Mouse (Mus musculus) neural tube, embryonic 13.5 days (tissue): Measurements from ENCODE around the gene Xirp2. TPM values are rescaled to one million over a fixed set of nuclear protein-coding genes. Genes with fewer than 3 reads are reported as not detected.
"Not testable (repeated sequence)": the region's sequence is repeated elsewhere in the genome, so short reads cannot be mapped to it uniquely, and the experiment has no call there.

ENCODE experiments used
- ATAC-seq: fragments of 200-750 bp; cut with Nextera tagmentation; 2 replicates; pipeline ENCODE4 v1.8.0; 2017; ENCODE audit warnings: low read depth, mild to moderate bottlenecking, moderate TSS enrichment, moderate library complexity
- H3K27ac ChIP-seq: fragments of 300-500 bp; sonication (generic); replicated peaks from 2 replicates; pipeline ENCODE4 v1.5.1; 2015; ENCODE audit warnings: moderate library complexity, mild to moderate bottlenecking, inconsistent platforms
- H3K27me3 ChIP-seq: fragments of 300-500 bp; sonication (generic); 2 replicates; pipeline ENCODE4 v1.6.1; 2015; ENCODE audit warnings: mild to moderate bottlenecking, inconsistent platforms
- H3K36me3 ChIP-seq: fragments of 300-500 bp; sonication (generic); 2 replicates; pipeline ENCODE4 v1.6.1; 2015; ENCODE audit warnings: mild to moderate bottlenecking, inconsistent platforms
- H3K4me1 ChIP-seq: fragments of 300-500 bp; sonication (generic); replicated peaks from 2 replicates; pipeline ENCODE4 v1.6.1; 2015; ENCODE audit warnings: inconsistent platforms
- H3K4me2 ChIP-seq: fragments of 300-500 bp; sonication (generic); 2 replicates; pipeline ENCODE4 v1.6.1; 2015; ENCODE audit warnings: inconsistent platforms, mild to moderate bottlenecking, moderate library complexity
- H3K4me3 ChIP-seq: fragments of 300-500 bp; sonication (generic); 2 replicates; pipeline ENCODE4 v1.5.1; 2015; ENCODE audit warnings: mild to moderate bottlenecking, inconsistent platforms
- H3K9ac ChIP-seq: fragments of 300-500 bp; sonication (generic); 2 replicates; pipeline ENCODE4 v1.6.1; 2015; ENCODE audit warnings: moderate library complexity, mild to moderate bottlenecking, inconsistent platforms
- H3K9me3 ChIP-seq: fragments of 300-500 bp; sonication (generic); 2 replicates; pipeline ENCODE4 v1.6.1; 2016; ENCODE audit warnings: inconsistent platforms
- WGBS: fragments of 180-500 bp; shearing (Covaris S2); methylation state at CpG from one replicate; pipeline ENCODE4 v1.1.7; 2015; 5-methylcytosine and 5-hydroxymethylcytosine counted together
- polyA plus RNA-seq: library from polyadenylated mRNA; unstranded; fragments of >200 nt; fragmentation: Nextera tagmentation; extraction: Ambion mirVana; gene quantifications from 2 replicates; pipeline ENCODE4 v1.2.1, GENCODE M21; 2015

Gene Xirp2
- polyA plus RNA-seq = not detected in 2 replicates

- no peaks in the 10 kb centered on the region for H3K9me3 ChIP-seq
- H3K27me3 ChIP-seq = no peaks in the 10 kb centered on the region
- H3K9ac ChIP-seq = no peak within 1 kb of the TSS
- no peak within 1 kb of the TSS for H3K4me3 ChIP-seq
- WGBS = 79% methylated on average over 3 of the region's 3 CpGs
- no peak for ATAC-seq
- no peaks in the 10 kb centered on the region for H3K36me3 ChIP-seq
- no peak within 1 kb of the TSS for H3K27ac ChIP-seq
- no peak within 1 kb of the TSS for H3K4me2 ChIP-seq
- H3K4me1 ChIP-seq = no peaks in the 10 kb centered on the region
These were observed at the start of gene Xirp2 for GRCm38 (mm10) chr2:67445780-67446179. Xirp2 (plus strand) TSS chr2:67446002.

DNA sequence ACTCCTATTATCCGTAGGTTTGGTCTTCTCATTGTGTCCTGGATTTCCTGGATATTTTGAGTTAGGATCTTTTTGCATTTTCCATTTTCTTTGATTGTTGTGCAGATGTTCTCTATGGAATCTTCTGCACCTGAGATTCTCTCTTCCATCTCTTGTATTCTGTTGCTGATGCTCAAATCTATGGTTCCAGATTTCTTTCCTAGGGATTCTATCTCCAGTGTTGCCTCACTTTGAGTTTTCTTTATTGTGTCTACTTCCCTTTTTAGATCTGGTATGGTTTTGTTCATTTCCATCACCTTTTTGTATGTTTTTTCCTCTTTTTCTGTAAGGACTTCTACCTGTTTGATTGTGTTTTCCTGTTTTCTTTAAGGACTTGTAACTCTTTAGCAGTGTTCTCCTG, 32.4 kb upstream of the Xirp2 start, which contains the start of gene Gm21830:
TSS of gene Gm21830 (plus strand) at position 301 of the 400 bp plus-strand sequence.
- H3K4me1 ChIP-seq, H3K4me2 ChIP-seq, H3K4me3 ChIP-seq, H3K27me3 ChIP-seq, H3K9ac ChIP-seq, ATAC-seq, H3K36me3 ChIP-seq, H3K9me3 ChIP-seq, H3K27ac ChIP-seq: not testable (repeated sequence)
- WGBS = no CpG with 5 or more reads among the region's 1 CpGs

GRCm38 (mm10) chr2:67420853-67421252, 24.9 kb upstream of the Xirp2 start:
- H3K9ac ChIP-seq = no peak overlapping the region
- ATAC-seq = no peak
- H3K4me1 ChIP-seq = no peaks in the 10 kb centered on the region
- no peak overlapping the region for H3K27ac ChIP-seq
- no peaks in the 10 kb centered on the region for H3K9me3 ChIP-seq
- no peaks in the 10 kb centered on the region for H3K27me3 ChIP-seq
- H3K4me3 ChIP-seq = no peak overlapping the region
- H3K36me3 ChIP-seq = no peaks in the 10 kb centered on the region
- no peak overlapping the region for H3K4me2 ChIP-seq

DNA sequence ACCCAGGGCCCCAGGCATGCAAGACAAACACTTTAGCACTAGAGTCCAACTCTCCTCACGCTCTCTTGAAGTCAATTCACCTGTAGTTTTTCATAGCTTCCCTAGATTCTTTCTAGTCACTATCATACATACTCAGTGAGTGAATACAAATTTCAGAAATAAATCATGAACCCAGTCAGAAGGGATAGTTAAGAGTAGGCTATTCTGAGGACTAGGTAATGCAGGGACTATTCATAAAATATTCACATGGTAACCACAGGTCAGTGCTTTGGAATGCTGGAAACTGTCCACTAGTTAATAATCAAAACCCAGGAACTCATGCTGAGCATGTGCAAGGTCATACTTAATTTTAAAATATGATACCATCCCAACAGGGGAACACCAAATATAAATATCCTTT, 23.0 kb upstream of the Xirp2 start:
- 95% methylated on average over 1 of the region's 1 CpGs for WGBS
- Histone ChIP-seq H3K27me3 (no peaks in the 10 kb centered on the region), H3K27ac (no peak overlapping the region), H3K9me3 (no peaks in the 10 kb centered on the region), H3K36me3 (no peaks in the 10 kb centered on the region), H3K4me2 (no peak overlapping the region), H3K4me1 (no peaks in the 10 kb centered on the region), H3K9ac (no peak overlapping the region), H3K4me3 (no peak overlapping the region)
- ATAC-seq = no peak

GRCm38 (mm10) chr2:67433081-67433480, 12.7 kb upstream of the Xirp2 start, which contains the start of gene Gm26727:
Gm26727 (minus strand) TSS chr2:67433181.
- H3K4me1 ChIP-seq = no peaks in the 10 kb centered on the region
- WGBS = 70% methylated on average over 2 of the region's 2 CpGs
- H3K4me2 ChIP-seq = no peak within 1 kb of the TSS
- no peak within 1 kb of the TSS for H3K4me3 ChIP-seq
- H3K9ac ChIP-seq = no peak within 1 kb of the TSS
- H3K27ac ChIP-seq = no peak within 1 kb of the TSS
- H3K36me3 ChIP-seq = no peaks in the 10 kb centered on the region
- no peak for ATAC-seq
- no peaks in the 10 kb centered on the region for H3K27me3 ChIP-seq
- no peaks in the 10 kb centered on the region for H3K9me3 ChIP-seq

GRCm38 (mm10) chr2:67438309-67438708, 7.5 kb upstream of the Xirp2 start:
- no peak overlapping the region for H3K4me3 ChIP-seq
- H3K4me1 ChIP-seq = no peaks in the 10 kb centered on the region
- no peaks in the 10 kb centered on the region for H3K27me3 ChIP-seq
- no peak for ATAC-seq
- no peak overlapping the region for H3K9ac ChIP-seq
- no peak overlapping the region for H3K27ac ChIP-seq
- no peak overlapping the region for H3K4me2 ChIP-seq
- no peaks in the 10 kb centered on the region for H3K9me3 ChIP-seq
- WGBS = 87% methylated on average over 8 of the region's 8 CpGs
- H3K36me3 ChIP-seq = no peaks in the 10 kb centered on the region

GRCm38 (mm10) chr2:67446772-67447171, 970 bp downstream of the Xirp2 start:
- no peak overlapping the region for H3K4me2 ChIP-seq
- no peak overlapping the region for H3K27ac ChIP-seq
- WGBS = 84% methylated on average over 1 of the region's 1 CpGs
- no peaks in the 10 kb centered on the region for H3K9me3 ChIP-seq
- H3K36me3 ChIP-seq = no peaks in the 10 kb centered on the region
- H3K4me3 ChIP-seq = no peak overlapping the region
- no peak overlapping the region for H3K9ac ChIP-seq
- ATAC-seq = no peak
- no peaks in the 10 kb centered on the region for H3K4me1 ChIP-seq
- H3K27me3 ChIP-seq = no peaks in the 10 kb centered on the region

DNA sequence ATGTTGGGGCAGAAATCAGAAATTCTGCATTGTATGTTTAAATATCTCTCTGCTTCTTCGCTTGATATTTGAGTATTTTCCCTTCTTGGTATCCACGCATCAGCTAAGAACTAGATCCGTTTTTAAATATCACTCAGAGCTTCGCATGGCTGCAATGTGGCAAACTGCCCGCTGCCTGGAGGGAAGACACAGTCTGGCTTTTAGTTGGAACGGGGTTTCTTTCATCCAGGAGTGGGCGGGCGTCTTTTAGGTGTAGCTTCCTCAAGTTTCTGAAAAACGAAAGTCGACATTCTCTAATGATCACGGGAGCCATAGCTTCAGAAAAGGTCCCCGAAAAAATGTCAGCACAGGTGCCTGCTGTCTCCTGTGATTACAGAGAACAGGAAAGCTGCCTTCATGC, 1.4 kb downstream of the Xirp2 start:
- no peak overlapping the region for H3K4me2 ChIP-seq
- H3K27me3 ChIP-seq = no peaks in the 10 kb centered on the region
- no peaks in the 10 kb centered on the region for H3K4me1 ChIP-seq
- no peak overlapping the region for H3K27ac ChIP-seq
- no peaks in the 10 kb centered on the region for H3K36me3 ChIP-seq
- H3K4me3 ChIP-seq = no peak overlapping the region
- no peaks in the 10 kb centered on the region for H3K9me3 ChIP-seq
- no peak overlapping the region for H3K9ac ChIP-seq
- ATAC-seq = no peak
- 75% methylated on average over 12 of the region's 12 CpGs for WGBS

- Histone ChIP-seq H3K4me3 (no peak overlapping the region), H3K9me3 (no peaks in the 10 kb centered on the region), H3K27me3 (no peaks in the 10 kb centered on the region), H3K9ac (no peak overlapping the region), H3K4me2 (no peak overlapping the region), H3K27ac (no peak overlapping the region), H3K4me1 (no peaks in the 10 kb centered on the region), H3K36me3 (no peaks in the 10 kb centered on the region)
- WGBS = 69% methylated on average over 3 of the region's 3 CpGs
- no peak for ATAC-seq
These were observed 15.1 kb downstream of the Xirp2 start for GRCm38 (mm10) chr2:67460857-67461256.

- WGBS = 88% methylated on average over 7 of the region's 7 CpGs
- no peak overlapping the region for H3K9ac ChIP-seq
- no peak overlapping the region for H3K4me3 ChIP-seq
- no peaks in the 10 kb centered on the region for H3K36me3 ChIP-seq
- H3K4me2 ChIP-seq = no peak overlapping the region
- H3K9me3 ChIP-seq = no peaks in the 10 kb centered on the region
- no peak overlapping the region for H3K27ac ChIP-seq
- no peak for ATAC-seq
- no peaks in the 10 kb centered on the region for H3K27me3 ChIP-seq
- no peaks in the 10 kb centered on the region for H3K4me1 ChIP-seq
These were observed 21.2 kb downstream of the Xirp2 start for GRCm38 (mm10) chr2:67467036-67467435.

GRCm38 (mm10) chr2:67470030-67470429, 24.2 kb downstream of the Xirp2 start:
- not testable (repeated sequence) for ATAC-seq, H3K27me3 ChIP-seq, H3K4me1 ChIP-seq, H3K36me3 ChIP-seq, H3K9me3 ChIP-seq, H3K4me3 ChIP-seq, H3K4me2 ChIP-seq, H3K9ac ChIP-seq, H3K27ac ChIP-seq
- WGBS = 76% methylated on average over 5 of the region's 5 CpGs

DNA sequence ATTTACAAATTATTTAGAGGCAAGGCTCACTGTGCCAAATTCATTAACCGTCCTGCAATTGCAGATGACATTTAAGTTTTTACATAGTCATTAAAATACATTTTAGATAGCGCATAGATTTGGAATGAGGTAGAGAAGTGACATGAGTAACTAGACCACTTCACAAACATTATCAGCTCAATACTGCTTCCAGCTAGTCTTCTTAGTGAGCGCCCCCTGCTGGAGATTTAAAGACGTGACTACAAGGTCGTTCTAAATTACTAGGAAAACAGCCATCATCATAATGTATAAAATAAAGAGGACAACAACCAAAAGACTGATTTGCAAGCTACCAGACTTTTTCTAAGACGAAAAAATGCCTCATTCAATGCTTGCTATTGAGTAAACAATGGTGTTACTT, 32.0 kb downstream of the Xirp2 start:
- no peaks in the 10 kb centered on the region for H3K27me3 ChIP-seq
- WGBS = 17% methylated on average over 6 of the region's 6 CpGs
- no peak for ATAC-seq
- no peaks in the 10 kb centered on the region for H3K9me3 ChIP-seq
- H3K27ac ChIP-seq = no peak overlapping the region
- H3K4me1 ChIP-seq = no peaks in the 10 kb centered on the region
- H3K36me3 ChIP-seq = no peaks in the 10 kb centered on the region
- no peak overlapping the region for H3K4me3 ChIP-seq
- no peak overlapping the region for H3K4me2 ChIP-seq
- H3K9ac ChIP-seq = no peak overlapping the region

DNA sequence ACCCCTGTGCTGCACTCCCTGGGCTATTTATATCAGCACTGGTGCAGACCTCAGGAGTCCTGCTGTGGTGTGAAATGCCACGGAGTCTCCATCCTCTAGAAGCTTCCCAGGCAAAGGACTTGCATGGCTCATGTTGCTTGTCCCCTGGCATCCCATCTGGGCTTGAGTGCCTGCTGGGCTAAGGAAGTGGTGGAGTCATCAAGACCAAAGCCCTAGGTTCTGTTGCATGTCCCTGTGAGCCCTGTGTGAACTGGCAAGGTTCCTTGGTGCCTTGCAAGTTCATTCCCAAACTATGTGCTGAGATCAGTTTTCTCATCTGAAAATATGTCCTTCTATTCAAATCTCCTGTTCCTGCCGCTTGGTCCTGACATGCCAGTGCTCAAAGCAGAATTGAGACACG, 35.2 kb downstream of the Xirp2 start:
- Histone ChIP-seq H3K4me3 (no peak overlapping the region), H3K9ac (no peak overlapping the region), H3K36me3 (no peaks in the 10 kb centered on the region), H3K27me3 (no peaks in the 10 kb centered on the region), H3K4me2 (no peak overlapping the region), H3K4me1 (no peaks in the 10 kb centered on the region), H3K9me3 (no peaks in the 10 kb centered on the region), H3K27ac (no peak overlapping the region)
- WGBS = 71% methylated on average over 3 of the region's 3 CpGs
- ATAC-seq = no peak
